Mouse (Mus musculus) spleen, postnatal 0 days (tissue): Measurements from ENCODE around the gene Olfr1414. TPM values are rescaled to one million over a fixed set of nuclear protein-coding genes. Genes with fewer than 3 reads are reported as not detected.

ENCODE experiments used
- polyA plus RNA-seq: library from polyadenylated mRNA; unstranded; fragments of >200 nt; fragmentation: Nextera tagmentation; extraction: Ambion mirVana; gene quantifications from 2 replicates; pipeline ENCODE4 v1.2.1, GENCODE M21; 2015

Olfr1414 gene
- 0.15 TPM in 1 of 2 replicates, not detected in the other for polyA plus RNA-seq

GRCm38 (mm10) chr1:92518561-92518960, at the start of gene Olfr1414:
Olfr1414 (minus strand) TSS chr1:92518661.

GRCm38 (mm10) chr1:92496001-92496400, 22.5 kb downstream of the Olfr1414 start, which contains the start of gene Olfr1415:
Olfr1415 (minus strand) TSS chr1:92496101.

GRCm38 (mm10) chr1:92485013-92485412, 33.4 kb downstream of the Olfr1414 start, which contains the start of gene Olfr1416:
Olfr1416 (minus strand) TSS chr1:92485113.

GRCm38 (mm10) chr1:92473165-92474041, 45.1 kb downstream of the Olfr1414 start, which contains the start of gene Ndufa10:
Ndufa10 (minus strand) TSS chr1:92473860.

Other genes starting within 250 kb of the Olfr1414 start
- gene Ndufa10, start 44.8 kb downstream of the Olfr1414 start, polyA plus RNA-seq: 167 and 169 TPM in 2 replicates
- gene Olfr1416, start 33.5 kb downstream of the Olfr1414 start, polyA plus RNA-seq: not detected in 2 replicates
- gene Olfr1415, start 22.6 kb downstream of the Olfr1414 start, polyA plus RNA-seq: not detected in 2 replicates
- not detected in 2 replicates for gene Olfr1413, start 52.7 kb upstream of the Olfr1414 start, polyA plus RNA-seq
- gene Olfr1412, start 67.1 kb upstream of the Olfr1414 start, polyA plus RNA-seq: not detected in 2 replicates
- gene Olfr1411, start 75.8 kb upstream of the Olfr1414 start, polyA plus RNA-seq: not detected in 2 replicates
- not detected in 2 replicates for gene Olfr1410, start 87.1 kb upstream of the Olfr1414 start, polyA plus RNA-seq
- not detected in 2 replicates for gene Olfr12, start 99.1 kb upstream of the Olfr1414 start, polyA plus RNA-seq
- gene Cops9, start 123.3 kb upstream of the Olfr1414 start, polyA plus RNA-seq: 286 and 318 TPM in 2 replicates
- 0.55 and 0.67 TPM in 2 replicates for gene Otos, start 130.2 kb upstream of the Olfr1414 start, polyA plus RNA-seq